Mouse (Mus musculus) liver, embryonic 14 days (tissue): ENCODE results near the gene F8. TPM values are rescaled to one million over a fixed set of nuclear protein-coding genes. Genes with fewer than 3 reads are reported as not detected.

Experiments
- polyA plus RNA-seq: library from polyadenylated mRNA; depleted of rRNA; stranded (reverse); fragments of >200 nt; gene quantifications from 2 replicates; pipeline ENCODE4 v1.2.3, GENCODE M21; 2012; rRNA removed

F8 gene
- 0.63 and 0.67 TPM in 2 replicates for polyA plus RNA-seq

DNA sequence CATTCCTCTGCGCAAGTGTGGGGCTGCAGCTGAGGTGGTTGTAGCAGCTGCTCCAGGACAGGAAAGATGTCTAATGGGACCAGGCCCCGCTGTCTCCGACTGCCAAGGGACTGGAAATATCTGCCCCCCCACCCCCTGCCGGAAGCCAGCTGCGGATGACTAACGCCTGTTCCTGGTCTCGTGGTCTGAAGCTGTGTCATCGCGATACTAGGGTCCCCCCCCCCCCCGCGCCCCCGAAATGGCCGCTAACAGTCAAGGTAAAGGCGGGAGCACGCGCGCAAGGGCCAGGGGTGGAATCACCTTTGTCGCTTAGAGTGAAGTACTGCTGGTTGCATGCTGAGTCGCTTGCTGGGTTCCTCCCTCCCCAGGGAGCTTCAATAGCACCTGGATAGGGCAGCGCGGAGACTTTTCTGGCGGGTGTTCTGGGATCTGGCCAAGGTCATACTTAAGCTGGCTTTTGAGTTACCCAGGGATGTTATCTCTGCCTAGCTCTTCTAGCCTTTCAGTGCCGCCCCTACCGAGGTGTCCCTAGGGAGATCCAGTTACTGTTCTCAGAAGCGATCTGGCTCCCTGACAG lies at the start of gene F8, which contains the start of gene Fundc2:
Gene F8 (minus strand): TSS at position 421 of the 577 bp plus-strand sequence.
Gene Fundc2 (plus strand): TSS at position 205 of the 577 bp plus-strand sequence.

DNA sequence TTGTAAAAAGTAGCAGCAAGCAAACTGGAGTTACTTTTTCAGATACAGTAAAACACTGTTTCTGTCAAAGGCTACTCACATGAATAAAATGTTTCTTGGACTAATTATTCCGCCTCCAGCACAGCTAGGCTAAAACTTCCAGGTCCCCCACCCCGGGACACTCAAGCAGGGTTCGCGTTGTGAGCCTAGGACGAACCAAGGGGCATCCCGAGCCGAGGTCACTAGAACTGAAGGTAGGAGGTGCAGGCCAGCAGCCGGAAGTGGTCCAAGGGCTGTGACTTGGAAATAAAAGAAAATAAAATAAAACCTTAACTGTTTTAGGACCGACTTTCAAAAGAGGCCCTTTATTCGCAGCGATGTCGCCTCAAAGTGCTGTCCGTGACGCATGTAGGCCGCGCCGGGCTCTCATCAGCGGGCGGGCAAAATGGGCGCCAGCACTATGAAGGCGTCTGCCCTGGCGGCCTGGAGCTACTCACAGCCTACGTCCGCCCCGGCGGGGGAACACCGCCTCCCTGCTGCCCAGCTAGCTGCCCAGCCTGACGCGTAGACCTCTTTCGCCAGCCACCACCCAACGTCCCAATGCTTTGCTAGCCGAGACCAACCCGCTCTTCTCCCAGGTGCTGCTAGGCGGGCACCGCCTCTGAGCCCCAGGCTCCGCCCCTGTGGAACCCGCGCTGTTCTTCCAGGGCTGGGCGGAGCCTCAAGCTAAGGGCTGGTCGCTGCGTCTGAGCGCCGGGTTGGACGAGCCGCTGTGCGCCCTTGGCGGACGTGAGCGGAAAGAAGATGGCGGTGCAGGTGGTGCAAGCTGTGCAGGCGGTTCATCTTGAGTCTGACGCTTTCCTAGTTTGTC lies 33.7 kb upstream of the F8 start, which contains the start of the genes Cmc4, Mtcp1 and Brcc3:
Gene Cmc4 (minus strand): TSS at position 649 of the 850 bp plus-strand sequence.
Gene Mtcp1 (minus strand): TSS at position 653 of the 850 bp plus-strand sequence.
Gene Brcc3 (plus strand): TSS at position 693 of the 850 bp plus-strand sequence.

DNA sequence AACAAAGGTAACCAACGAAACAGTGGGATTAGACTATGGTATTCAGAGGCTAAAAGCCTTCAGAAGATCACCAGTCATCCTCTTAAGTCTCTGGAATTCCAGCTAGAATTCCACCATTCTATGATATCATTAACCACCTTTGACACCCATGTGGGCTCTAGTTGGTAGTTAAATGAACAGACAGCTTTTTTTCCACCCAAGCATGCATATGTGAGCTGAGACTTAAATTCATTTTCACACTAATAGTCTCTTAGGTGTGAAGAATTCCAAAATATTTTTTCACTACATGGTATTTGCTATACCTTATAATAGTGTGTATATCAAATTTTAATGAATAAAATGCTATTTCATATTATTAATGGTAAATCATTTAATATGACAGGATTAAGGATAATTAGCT lies 218.7 kb downstream of the F8 start, which contains the start of gene Smim9:
Gene Smim9 (minus strand): TSS at position 101 of the 400 bp plus-strand sequence.

DNA sequence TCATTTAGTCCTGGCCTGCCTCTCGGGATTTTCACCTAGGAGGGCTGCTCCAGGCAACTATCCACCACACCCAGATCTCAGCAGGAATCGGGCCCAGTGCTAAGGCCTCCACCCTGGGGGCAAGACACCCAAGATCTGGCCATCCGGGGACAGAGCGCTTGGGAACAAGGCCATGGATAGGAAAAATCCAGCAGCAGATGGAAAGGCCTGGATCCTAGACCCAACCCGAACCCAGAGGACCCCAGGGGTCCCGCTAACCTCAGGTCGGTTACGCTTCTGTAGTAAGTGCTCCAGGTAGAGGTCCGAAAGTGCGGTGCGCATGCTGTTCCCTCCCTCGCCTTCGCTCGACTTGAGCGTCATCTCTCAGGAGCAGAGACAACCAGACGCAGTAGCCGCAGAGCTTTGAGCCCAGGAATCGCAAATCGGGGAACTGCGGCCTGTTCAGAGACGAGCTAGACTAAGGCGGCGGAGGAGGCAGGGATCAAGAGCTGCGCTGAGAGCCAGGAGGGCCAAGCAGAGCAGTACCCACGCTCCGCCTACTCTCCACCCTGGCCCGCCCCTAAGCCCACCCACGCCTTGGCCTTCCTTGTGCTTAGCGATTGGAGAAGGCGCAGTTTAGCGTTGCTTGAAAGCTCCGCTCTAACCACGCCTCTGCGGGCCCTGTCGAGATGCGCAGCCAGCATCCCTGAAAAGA lies 251.8 kb downstream of the F8 start, which contains the start of gene Mpp1:
Gene Mpp1 (minus strand): TSS at position 550 of the 694 bp plus-strand sequence.

Other genes starting within 250 kb of the F8 start
- not detected in 2 replicates for gene Smim9, start 218.8 kb downstream of the F8 start, polyA plus RNA-seq
- 11.0 and 12.6 TPM in 2 replicates for gene Fundc2, start 216 bp downstream of the F8 start, polyA plus RNA-seq
- gene Cmc4, start 34.0 kb upstream of the F8 start, polyA plus RNA-seq = 10.4 and 11.0 TPM in 2 replicates
- gene Mtcp1, start 34.0 kb upstream of the F8 start, polyA plus RNA-seq = 5.4 and 7.5 TPM in 2 replicates
- gene Brcc3, start 34.0 kb upstream of the F8 start, polyA plus RNA-seq = 11.6 and 12.4 TPM in 2 replicates
- gene Vbp1, start 131.7 kb upstream of the F8 start, polyA plus RNA-seq = 29.0 and 33.3 TPM in 2 replicates
- gene Rab39b, start 195.6 kb upstream of the F8 start, polyA plus RNA-seq = 0.01 and 0.02 TPM in 2 replicates